Mouse (Mus musculus): ENCODE data around the gene Krt14.

- no peak for TF ChIP-seq CTCF (IDR thresholded peaks at IDR 0.05; ENCODE audit: low read depth, low read length)
- TF ChIP-seq POLR2A (IDR thresholded peaks at IDR 0.05; ENCODE audit: extremely low read depth, insufficient read depth, low read length), result no peak
These were observed 20.6 kb downstream of the Krt14 start for GRCm38 (mm10) chr11:100186736-100187135.

Data from liver, adult 2 months (tissue).